Mouse (Mus musculus): Measurements from ENCODE around the gene B3gnt3. TPM values are rescaled to one million over a fixed set of nuclear protein-coding genes. Genes with fewer than 3 reads are reported as not detected.

The B3gnt3 gene
- total RNA-seq, 1 experiment from 2014 or later: 1.3 TPM

GRCm38 (mm10) chr8:71670621-71671548 is 30.7 kb downstream of the B3gnt3 start:
- ATAC-seq (replicated peaks in 1 of 2; ENCODE audit: insufficient read depth in 1 of 2, low FRiP score in 2 of 2, low TSS enrichment in 1 of 2, low read depth in 1 of 2, poor library complexity in 2 of 2, severe bottlenecking in 2 of 2): peak in 1 of 2 experiments; percentile 6; a peak in 1 of 4 replicates

GRCm38 (mm10) chr8:71670198-71670597 is 31.4 kb downstream of the B3gnt3 start:
- ATAC-seq (replicated peaks in 1 of 2; ENCODE audit: insufficient read depth in 1 of 2, low FRiP score in 2 of 2, low TSS enrichment in 1 of 2, low read depth in 1 of 2, poor library complexity in 2 of 2, severe bottlenecking in 2 of 2): no peak

GRCm38 (mm10) chr8:71668220-71668975 is 33.2 kb downstream of the B3gnt3 start:
- ATAC-seq (replicated peaks in 1 of 2; ENCODE audit: insufficient read depth in 1 of 2, low FRiP score in 2 of 2, low TSS enrichment in 1 of 2, low read depth in 1 of 2, poor library complexity in 2 of 2, severe bottlenecking in 2 of 2): peak; percentile 58 to 65

GRCm38 (mm10) chr8:71667256-71667655 is 34.3 kb downstream of the B3gnt3 start:
- no peak for ATAC-seq (replicated peaks in 1 of 2; ENCODE audit: insufficient read depth in 1 of 2, low FRiP score in 2 of 2, low TSS enrichment in 1 of 2, low read depth in 1 of 2, poor library complexity in 2 of 2, severe bottlenecking in 2 of 2)

GRCm38 (mm10) chr8:71666855-71667254 is 34.7 kb downstream of the B3gnt3 start:
- ATAC-seq (replicated peaks in 1 of 2; ENCODE audit: insufficient read depth in 1 of 2, low FRiP score in 2 of 2, low TSS enrichment in 1 of 2, low read depth in 1 of 2, poor library complexity in 2 of 2, severe bottlenecking in 2 of 2): no peak

- ATAC-seq (replicated peaks in 1 of 2; ENCODE audit: insufficient read depth in 1 of 2, low FRiP score in 2 of 2, low TSS enrichment in 1 of 2, low read depth in 1 of 2, poor library complexity in 2 of 2, severe bottlenecking in 2 of 2): peak; percentile 47 to 60
These were observed 36.1 kb downstream of the B3gnt3 start for GRCm38 (mm10) chr8:71665331-71666130.

- ATAC-seq (replicated peaks in 1 of 2; ENCODE audit: insufficient read depth in 1 of 2, low FRiP score in 2 of 2, low TSS enrichment in 1 of 2, low read depth in 1 of 2, poor library complexity in 2 of 2, severe bottlenecking in 2 of 2): peak; percentile 56 to 70
These were observed 41.1 kb downstream of the B3gnt3 start for GRCm38 (mm10) chr8:71660325-71661120.

GRCm38 (mm10) chr8:71659751-71660150 is 41.8 kb downstream of the B3gnt3 start:
- no peak for ATAC-seq (replicated peaks in 1 of 2; ENCODE audit: insufficient read depth in 1 of 2, low FRiP score in 2 of 2, low TSS enrichment in 1 of 2, low read depth in 1 of 2, poor library complexity in 2 of 2, severe bottlenecking in 2 of 2)

- no peak for ATAC-seq (replicated peaks in 1 of 2; ENCODE audit: insufficient read depth in 1 of 2, low FRiP score in 2 of 2, low TSS enrichment in 1 of 2, low read depth in 1 of 2, poor library complexity in 2 of 2, severe bottlenecking in 2 of 2)
These were observed 43.0 kb downstream of the B3gnt3 start for GRCm38 (mm10) chr8:71658515-71659049.

GRCm38 (mm10) chr8:71657816-71658215 is 43.8 kb downstream of the B3gnt3 start:
- no peak for ATAC-seq (replicated peaks in 1 of 2; ENCODE audit: insufficient read depth in 1 of 2, low FRiP score in 2 of 2, low TSS enrichment in 1 of 2, low read depth in 1 of 2, poor library complexity in 2 of 2, severe bottlenecking in 2 of 2)

- peak; percentile 66 to 71 for ATAC-seq (replicated peaks in 1 of 2; ENCODE audit: insufficient read depth in 1 of 2, low FRiP score in 2 of 2, low TSS enrichment in 1 of 2, low read depth in 1 of 2, poor library complexity in 2 of 2, severe bottlenecking in 2 of 2)
These were observed 47.0 kb downstream of the B3gnt3 start for GRCm38 (mm10) chr8:71654600-71654999.

GRCm38 (mm10) chr8:71645510-71645909 is 56.1 kb downstream of the B3gnt3 start:
- no peak for ATAC-seq (replicated peaks in 1 of 2; ENCODE audit: insufficient read depth in 1 of 2, low FRiP score in 2 of 2, low TSS enrichment in 1 of 2, low read depth in 1 of 2, poor library complexity in 2 of 2, severe bottlenecking in 2 of 2)

Other genes starting within 250 kb of the B3gnt3 start
- gene Abhd8, start 238.1 kb downstream of the B3gnt3 start, total RNA-seq (2017): 19.8 and 20.7 TPM in 2 replicates
- gene Mrpl34, start 236.8 kb downstream of the B3gnt3 start, total RNA-seq (2017): 35.8 and 61.7 TPM in 2 replicates
- 15.8 and 18.9 TPM in 2 replicates for gene Dda1, start 232.6 kb downstream of the B3gnt3 start, total RNA-seq (2017)
- 6.7 and 9.2 TPM in 2 replicates for gene Ano8, start 215.8 kb downstream of the B3gnt3 start, total RNA-seq (2017)
- gene Gtpbp3, start 213.7 kb downstream of the B3gnt3 start, total RNA-seq (2017): 8.8 and 14.1 TPM in 2 replicates
- 0.38 TPM in 1 of 2 replicates, not detected in the other for gene Plvap, start 190.0 kb downstream of the B3gnt3 start, total RNA-seq (2017)
- not detected in 2 replicates for gene Ccdc194, start 176.1 kb downstream of the B3gnt3 start, total RNA-seq (2017)
- gene Bst2, start 164.3 kb downstream of the B3gnt3 start, total RNA-seq (2017): 65.1 and 74.2 TPM in 2 replicates
- 37.2 and 60.0 TPM in 2 replicates for gene Mvb12a, start 158.9 kb downstream of the B3gnt3 start, total RNA-seq (2017)
- gene Tmem221, start 142.9 kb downstream of the B3gnt3 start, total RNA-seq (2017): 0.38 TPM in 1 of 2 replicates, not detected in the other
- 0.40 and 0.50 TPM in 2 replicates for gene Nxnl1, start 135.2 kb downstream of the B3gnt3 start, total RNA-seq (2017)
- gene Slc27a1, start 132.9 kb downstream of the B3gnt3 start, total RNA-seq (2017): 13.3 and 16.6 TPM in 2 replicates
- gene Pgls, start 109.6 kb downstream of the B3gnt3 start, total RNA-seq (2017): 51.4 and 93.2 TPM in 2 replicates
- 1.0 and 9.7 TPM in 2 replicates for gene Fam129c, start 104.1 kb downstream of the B3gnt3 start, total RNA-seq (2017)
- 53.6 and 78.4 TPM in 2 replicates for gene Colgalt1, start 90.8 kb downstream of the B3gnt3 start, total RNA-seq (2017)
- gene Unc13a, start 30.0 kb downstream of the B3gnt3 start, total RNA-seq (2017): 2.6 and 3.6 TPM in 2 replicates
- 32.8 and 34.1 TPM in 2 replicates for gene Jak3, start 25.5 kb downstream of the B3gnt3 start, total RNA-seq (2017)
- gene Insl3, start 12.6 kb downstream of the B3gnt3 start, total RNA-seq (2017): 6.2 and 8.9 TPM in 2 replicates
- 90.7 and 99.4 TPM in 2 replicates for gene Fcho1, start 23.9 kb upstream of the B3gnt3 start, total RNA-seq (2017)
- gene Zfp709, start 180.2 kb upstream of the B3gnt3 start, total RNA-seq (2017): 6.6 and 9.9 TPM in 2 replicates
- gene Zfp882, start 206.8 kb upstream of the B3gnt3 start, total RNA-seq (2017): 10.8 and 14.6 TPM in 2 replicates
- gene Zfp617, start 206.8 kb upstream of the B3gnt3 start, total RNA-seq (2017): 12.6 and 20.3 TPM in 2 replicates
- 21.1 and 40.6 TPM in 2 replicates for gene Zfp961, start 249.2 kb upstream of the B3gnt3 start, total RNA-seq (2017)